Mouse (Mus musculus) forebrain, embryonic 15.5 days (tissue): ENCODE results near the gene Cmklr1. TPM values are rescaled to one million over a fixed set of nuclear protein-coding genes. Genes with fewer than 3 reads are reported as not detected.

Experiments
- ATAC-seq: fragments of 200-750 bp; cut with Nextera tagmentation; replicated peaks from 2 replicates; pipeline ENCODE4 v1.8.0; 2017; ENCODE audit warnings: mild to moderate bottlenecking, moderate TSS enrichment, moderate library complexity
- H3K27ac ChIP-seq: fragments of 300-500 bp; sonication (generic); replicated peaks from 2 replicates; pipeline ENCODE4 v1.5.1; 2015; ENCODE audit warnings: mild to moderate bottlenecking, inconsistent platforms
- H3K27me3 ChIP-seq: fragments of 300-500 bp; sonication (generic); 2 replicates; pipeline ENCODE4 v1.6.1; 2015; ENCODE audit warnings: inconsistent platforms
- H3K36me3 ChIP-seq: fragments of 300-500 bp; sonication (generic); 2 replicates; pipeline ENCODE4 v1.6.1; 2015; ENCODE audit warnings: mild to moderate bottlenecking, inconsistent platforms
- H3K4me1 ChIP-seq: fragments of 300-500 bp; sonication (generic); 2 replicates; pipeline ENCODE4 v1.6.1; 2015; ENCODE audit warnings: inconsistent platforms
- H3K4me2 ChIP-seq: fragments of 300-500 bp; sonication (generic); replicated peaks from 2 replicates; pipeline ENCODE4 v1.6.1; 2015; ENCODE audit warnings: mild to moderate bottlenecking, inconsistent platforms
- H3K4me3 ChIP-seq: fragments of 300-500 bp; sonication (generic); 2 replicates; pipeline ENCODE4 v1.5.1; 2015; ENCODE audit warnings: mild to moderate bottlenecking, inconsistent platforms
- H3K9ac ChIP-seq: fragments of 300-500 bp; sonication (generic); replicated peaks from 2 replicates; pipeline ENCODE4 v1.6.1; 2015; ENCODE audit warnings: mild to moderate bottlenecking, inconsistent platforms
- H3K9me3 ChIP-seq: fragments of 300-500 bp; sonication (generic); 2 replicates; pipeline ENCODE4 v1.6.1; 2016; ENCODE audit warnings: inconsistent platforms
- WGBS: fragments of 180-500 bp; shearing (Covaris S2); methylation state at CpG from one replicate; pipeline ENCODE4 v1.1.7; 2015; ENCODE audit warnings: mixed read lengths; 5-methylcytosine and 5-hydroxymethylcytosine counted together
- polyA plus RNA-seq: library from polyadenylated mRNA; unstranded; fragments of >200 nt; fragmentation: Nextera tagmentation; extraction: Ambion mirVana; gene quantifications from 2 replicates; pipeline ENCODE4 v1.2.1, GENCODE M21; 2015

The Cmklr1 gene
- polyA plus RNA-seq, 1 experiment from 2014 or later, result 1.3 TPM

- no peaks in the 10 kb centered on the region for H3K27me3 ChIP-seq
- WGBS, result 93% methylated on average over 8 of the region's 8 CpGs
- no peak overlapping the region for H3K4me2 ChIP-seq
- H3K27ac ChIP-seq, result no peak overlapping the region
- H3K9ac ChIP-seq, result no peak overlapping the region
- no peaks in the 10 kb centered on the region for H3K9me3 ChIP-seq
- H3K36me3 ChIP-seq, result no peaks in the 10 kb centered on the region
- peaks cover 13% of the 10 kb centered on the region; the same call in 1 of the 2 replicates for H3K4me1 ChIP-seq
- H3K4me3 ChIP-seq, result no peak overlapping the region
- ATAC-seq, result no peak
Measured at GRCm38 (mm10) chr5:113647141-113647540, 3.1 kb downstream of the Cmklr1 start.

- Histone ChIP-seq H3K27ac (no peak overlapping the region), H3K36me3 (no peaks in the 10 kb centered on the region), H3K4me2 (no peak overlapping the region), H3K9me3 (no peaks in the 10 kb centered on the region), H3K27me3 (no peaks in the 10 kb centered on the region), H3K9ac (no peak overlapping the region), H3K4me1 (peaks cover 13% of the 10 kb centered on the region; the same call in 1 of the 2 replicates), H3K4me3 (no peak overlapping the region)
- WGBS, result 93% methylated on average over 4 of the region's 4 CpGs
- ATAC-seq, result no peak
Measured at GRCm38 (mm10) chr5:113644520-113644919, 5.7 kb downstream of the Cmklr1 start.

GRCm38 (mm10) chr5:113643107-113643848 is 6.9 kb downstream of the Cmklr1 start:
- Histone ChIP-seq H3K27me3 (no peaks in the 10 kb centered on the region), H3K9ac (0 out of 2 replicates have a peak overlapping the region, but pooled peaks have one; percentile 1), H3K27ac (no peak overlapping the region; the same call in 1 of the 2 replicates), H3K4me2 (peak overlapping the region; percentile 28), H3K4me3 (peak overlapping the region; percentile 8), H3K9me3 (no peaks in the 10 kb centered on the region), H3K4me1 (peaks cover 13% of the 10 kb centered on the region; the same call in 1 of the 2 replicates), H3K36me3 (no peaks in the 10 kb centered on the region)
- ATAC-seq, result peak; percentile 96
- WGBS, result 39% methylated on average over 18 of the region's 18 CpGs

GRCm38 (mm10) chr5:113641066-113641465 is 9.2 kb downstream of the Cmklr1 start:
- WGBS, result 57% methylated on average over 6 of the region's 6 CpGs
- Histone ChIP-seq H3K4me3 (no peak overlapping the region), H3K27ac (no peak overlapping the region)

GRCm38 (mm10) chr5:113639126-113639525 is 11.1 kb downstream of the Cmklr1 start:
- ATAC-seq, result no peak
- no peak overlapping the region for H3K4me3 ChIP-seq
- no peak overlapping the region for H3K9ac ChIP-seq
- peaks cover 17% of the 10 kb centered on the region; the same call in 1 of the 2 replicates for H3K4me1 ChIP-seq
- H3K9me3 ChIP-seq, result no peaks in the 10 kb centered on the region
- no peak overlapping the region for H3K27ac ChIP-seq
- no peak overlapping the region for H3K4me2 ChIP-seq
- no peaks in the 10 kb centered on the region for H3K27me3 ChIP-seq
- H3K36me3 ChIP-seq, result no peaks in the 10 kb centered on the region
- WGBS, result 89% methylated on average over 5 of the region's 5 CpGs

More at GRCm38 (mm10) chr5:113641066-113641465, 9.2 kb downstream of the Cmklr1 start:
- peaks cover 13% of the 10 kb centered on the region; the same call in 1 of the 2 replicates for H3K4me1 ChIP-seq
- H3K27me3 ChIP-seq, result no peaks in the 10 kb centered on the region
- no peak for ATAC-seq
- H3K4me2 ChIP-seq, result no peak overlapping the region
- H3K9me3 ChIP-seq, result no peaks in the 10 kb centered on the region
- H3K9ac ChIP-seq, result no peak overlapping the region
- no peaks in the 10 kb centered on the region for H3K36me3 ChIP-seq

- H3K4me1 ChIP-seq, result peaks cover 14% of the 10 kb centered on the region; the same call in 1 of the 2 replicates
- H3K9ac ChIP-seq, result no peak overlapping the region
- H3K9me3 ChIP-seq, result no peaks in the 10 kb centered on the region
- no peak overlapping the region for H3K4me3 ChIP-seq
- 90% methylated on average over 12 of the region's 12 CpGs for WGBS
- H3K27ac ChIP-seq, result no peak overlapping the region
- no peak overlapping the region for H3K4me2 ChIP-seq
- no peak for ATAC-seq
- H3K36me3 ChIP-seq, result no peaks in the 10 kb centered on the region
- H3K27me3 ChIP-seq, result no peaks in the 10 kb centered on the region
Measured at GRCm38 (mm10) chr5:113638055-113638454, 12.2 kb downstream of the Cmklr1 start.

GRCm38 (mm10) chr5:113637631-113638030 is 12.6 kb downstream of the Cmklr1 start:
- 75% methylated on average over 4 of the region's 4 CpGs for WGBS
- ATAC-seq, result no peak

GRCm38 (mm10) chr5:113635861-113636565 is 14.2 kb downstream of the Cmklr1 start:
- Histone ChIP-seq H3K9ac (no peak overlapping the region), H3K36me3 (no peaks in the 10 kb centered on the region), H3K4me3 (no peak overlapping the region), H3K4me1 (peaks cover 11% of the 10 kb centered on the region; the same call in 1 of the 2 replicates), H3K9me3 (no peaks in the 10 kb centered on the region), H3K27ac (no peak overlapping the region), H3K4me2 (no peak overlapping the region), H3K27me3 (no peaks in the 10 kb centered on the region)
- 88% methylated on average over 15 of the region's 15 CpGs for WGBS
- ATAC-seq, result no peak

More at GRCm38 (mm10) chr5:113637631-113638030, 12.6 kb downstream of the Cmklr1 start:
- no peak overlapping the region for H3K27ac ChIP-seq
- no peaks in the 10 kb centered on the region for H3K36me3 ChIP-seq
- H3K4me3 ChIP-seq, result no peak overlapping the region
- no peaks in the 10 kb centered on the region for H3K9me3 ChIP-seq
- H3K9ac ChIP-seq, result no peak overlapping the region
- H3K4me1 ChIP-seq, result peaks cover 11% of the 10 kb centered on the region; the same call in 1 of the 2 replicates
- no peaks in the 10 kb centered on the region for H3K27me3 ChIP-seq
- no peak overlapping the region for H3K4me2 ChIP-seq

- no peak for ATAC-seq
- Histone ChIP-seq H3K4me1 (peaks cover 6% of the 10 kb centered on the region; the same call in 1 of the 2 replicates), H3K4me2 (no peak overlapping the region), H3K36me3 (no peaks in the 10 kb centered on the region), H3K4me3 (no peak overlapping the region), H3K27me3 (no peaks in the 10 kb centered on the region), H3K9ac (no peak overlapping the region), H3K27ac (no peak overlapping the region), H3K9me3 (no peaks in the 10 kb centered on the region)
- 88% methylated on average over 7 of the region's 7 CpGs for WGBS
Measured at GRCm38 (mm10) chr5:113634887-113635610, 15.2 kb downstream of the Cmklr1 start.

- ATAC-seq, result no peak
- Histone ChIP-seq H3K4me2 (no peak overlapping the region), H3K4me1 (peaks cover 6% of the 10 kb centered on the region; the same call in 1 of the 2 replicates), H3K27ac (no peak overlapping the region), H3K27me3 (no peaks in the 10 kb centered on the region), H3K9me3 (no peaks in the 10 kb centered on the region), H3K4me3 (no peak overlapping the region), H3K36me3 (no peaks in the 10 kb centered on the region), H3K9ac (no peak overlapping the region)
- 55% methylated on average over 13 of the region's 13 CpGs for WGBS
Measured at GRCm38 (mm10) chr5:113634024-113634651, 16.1 kb downstream of the Cmklr1 start.

GRCm38 (mm10) chr5:113633037-113633714 is 17.1 kb downstream of the Cmklr1 start:
- Histone ChIP-seq H3K27me3 (no peaks in the 10 kb centered on the region), H3K4me1 (peaks cover 6% of the 10 kb centered on the region; the same call in 1 of the 2 replicates), H3K4me2 (no peak overlapping the region), H3K27ac (no peak overlapping the region), H3K4me3 (no peak overlapping the region), H3K9me3 (no peaks in the 10 kb centered on the region), H3K9ac (no peak overlapping the region), H3K36me3 (no peaks in the 10 kb centered on the region)
- WGBS, result 78% methylated on average over 9 of the region's 9 CpGs
- ATAC-seq, result no peak
